Mouse (Mus musculus) frontal cortex, postnatal 36 days (tissue): Measurements from ENCODE around the gene Cd9.

Source experiments
- DNase-seq, 2 experiments: peaks; one replicate each; pipeline ENCODE4 v3.0.0; 2022; ENCODE audit warnings: low spot score in 2 of 2

Gene Cd9

GRCm38 (mm10) chr6:125494092-125494871 lies at the start of gene Cd9:
Gene Cd9, minus strand, starts transcription at chr6:125494791.
- peak in 1 of 2 experiments; percentile 32 for DNase-seq

- no peak for DNase-seq
Measured at GRCm38 (mm10) chr6:125541296-125541695, 46.7 kb upstream of the Cd9 start.

- DNase-seq, result no peak
Measured at GRCm38 (mm10) chr6:125540826-125541225, 46.2 kb upstream of the Cd9 start.

- DNase-seq, result no peak
Measured at GRCm38 (mm10) chr6:125540199-125540598, 45.6 kb upstream of the Cd9 start.

GRCm38 (mm10) chr6:125539423-125539822 lies 44.8 kb upstream of the Cd9 start:
- no peak for DNase-seq

GRCm38 (mm10) chr6:125538469-125538868 lies 43.9 kb upstream of the Cd9 start:
- no peak for DNase-seq

GRCm38 (mm10) chr6:125534990-125535389 lies 40.4 kb upstream of the Cd9 start:
- DNase-seq, result no peak

GRCm38 (mm10) chr6:125533104-125533650 lies 38.6 kb upstream of the Cd9 start:
- no peak for DNase-seq

- no peak for DNase-seq
Measured at GRCm38 (mm10) chr6:125529479-125529878, 34.9 kb upstream of the Cd9 start.

GRCm38 (mm10) chr6:125528614-125529200 lies 34.1 kb upstream of the Cd9 start:
- no peak for DNase-seq

GRCm38 (mm10) chr6:125526066-125526465 lies 31.5 kb upstream of the Cd9 start:
- no peak for DNase-seq

- no peak for DNase-seq
Measured at GRCm38 (mm10) chr6:125524027-125524426, 29.4 kb upstream of the Cd9 start.

- DNase-seq, result no peak
Measured at GRCm38 (mm10) chr6:125521558-125522193, 27.1 kb upstream of the Cd9 start.

- DNase-seq, result no peak
Measured at GRCm38 (mm10) chr6:125515503-125516315, 21.1 kb upstream of the Cd9 start.

GRCm38 (mm10) chr6:125512950-125513596 lies 18.5 kb upstream of the Cd9 start:
- DNase-seq, result no peak

GRCm38 (mm10) chr6:125511196-125511595 lies 16.6 kb upstream of the Cd9 start:
- no peak for DNase-seq

GRCm38 (mm10) chr6:125510645-125511044 lies 16.1 kb upstream of the Cd9 start:
- DNase-seq, result no peak

- DNase-seq, result no peak
Measured at GRCm38 (mm10) chr6:125509783-125510182, 15.2 kb upstream of the Cd9 start.

GRCm38 (mm10) chr6:125506427-125506826 lies 11.8 kb upstream of the Cd9 start:
- no peak for DNase-seq

- DNase-seq, result no peak
Measured at GRCm38 (mm10) chr6:125504622-125505355, 10.2 kb upstream of the Cd9 start.
